Mouse (Mus musculus) large intestine, adult 2 months (tissue): Measurements from ENCODE around the gene Gm20388. TPM values are rescaled to one million over a fixed set of nuclear protein-coding genes. Genes with fewer than 3 reads are reported as not detected.

Experiments used
- DNase-seq: peaks from one replicate; pipeline ENCODE4 v3.0.0-alpha.2; 2012; ENCODE audit warnings: low read depth, low spot score
- WGBS: fragments of 180-500 bp; shearing (Covaris S2); methylation state at CpG from one replicate; pipeline ENCODE4 v1.1.7; 2018; 5-methylcytosine and 5-hydroxymethylcytosine counted together
- polyA plus RNA-seq: library from polyadenylated mRNA; depleted of rRNA; stranded (reverse); fragments of >200 nt; gene quantifications from 2 replicates; pipeline ENCODE4 v1.2.3, GENCODE M21; 2012

Gene Gm20388
- polyA plus RNA-seq, 1 experiment = 31.5 TPM

GRCm38 (mm10) chr8:120828279-120828678, 917.6 kb downstream of the Gm20388 start:
- no peak for DNase-seq
- 21% methylated on average over 14 of the region's 14 CpGs for WGBS

DNA sequence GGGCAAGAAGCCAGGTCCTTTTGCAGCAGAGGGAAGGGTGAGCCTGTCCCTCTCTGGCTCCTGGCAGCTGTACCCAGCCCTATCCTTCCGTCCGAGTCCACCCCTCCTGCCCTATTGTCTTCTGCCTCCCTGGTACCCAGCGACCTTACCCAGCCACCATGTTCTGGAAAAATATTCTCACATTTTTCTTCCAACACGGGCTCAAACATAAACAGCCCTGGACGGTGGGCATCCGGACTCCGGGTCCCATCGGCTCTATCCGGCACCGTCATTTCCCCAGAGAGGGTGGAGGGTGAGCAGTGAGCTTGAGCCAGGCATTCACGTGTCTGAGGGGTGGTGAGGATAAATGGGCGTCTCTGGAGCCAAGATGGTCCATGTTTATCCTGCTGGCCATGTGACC, 920.0 kb downstream of the Gm20388 start:
- DNase-seq = no peak

DNA sequence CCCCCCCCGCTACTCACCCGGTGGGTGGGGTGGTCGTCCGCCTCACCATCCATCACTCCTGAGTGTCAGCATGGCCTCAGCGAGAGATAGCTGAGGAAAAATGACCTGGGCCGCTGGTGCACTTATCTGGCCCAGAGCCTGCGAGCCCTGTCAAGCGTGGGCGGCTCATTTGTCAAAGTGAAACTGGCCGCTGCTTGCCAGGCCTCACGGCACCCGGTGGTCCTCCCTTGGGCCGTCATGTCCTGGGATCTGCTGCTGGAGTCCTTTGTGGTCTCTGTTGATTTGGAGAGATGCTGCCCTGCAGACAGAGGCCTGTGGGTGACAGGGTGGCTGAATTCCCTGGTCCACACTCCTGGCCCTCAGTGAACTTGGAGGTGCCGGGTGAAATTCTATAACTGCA, 921.4 kb downstream of the Gm20388 start:
- WGBS = 13% methylated on average over 14 of the region's 14 CpGs
- no peak for DNase-seq

More for the DNA sequence above, 920.0 kb downstream of the Gm20388 start:
- 67% methylated on average over 12 of the region's 12 CpGs for WGBS

DNA sequence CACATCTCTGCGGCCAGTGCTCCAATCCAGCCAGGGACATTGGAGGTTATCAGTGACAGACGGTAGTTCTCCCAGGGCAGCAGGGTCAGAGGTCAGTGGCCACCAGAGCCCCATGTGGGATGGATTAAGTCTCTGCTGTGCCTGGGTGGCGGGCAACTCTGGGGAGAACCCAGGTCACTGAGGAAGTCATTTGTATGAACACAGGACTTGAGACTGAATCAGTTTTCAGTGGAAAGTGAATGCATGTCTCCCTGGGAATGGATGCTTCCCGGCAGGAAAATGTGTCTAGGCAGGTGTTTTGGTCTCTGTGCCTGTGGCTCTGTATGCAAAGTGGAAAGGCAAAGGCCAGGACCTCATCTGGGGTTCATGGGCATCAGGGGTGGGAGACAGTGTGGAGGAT, 922.6 kb downstream of the Gm20388 start:
- DNase-seq = no peak
- 64% methylated on average over 4 of the region's 4 CpGs for WGBS

DNA sequence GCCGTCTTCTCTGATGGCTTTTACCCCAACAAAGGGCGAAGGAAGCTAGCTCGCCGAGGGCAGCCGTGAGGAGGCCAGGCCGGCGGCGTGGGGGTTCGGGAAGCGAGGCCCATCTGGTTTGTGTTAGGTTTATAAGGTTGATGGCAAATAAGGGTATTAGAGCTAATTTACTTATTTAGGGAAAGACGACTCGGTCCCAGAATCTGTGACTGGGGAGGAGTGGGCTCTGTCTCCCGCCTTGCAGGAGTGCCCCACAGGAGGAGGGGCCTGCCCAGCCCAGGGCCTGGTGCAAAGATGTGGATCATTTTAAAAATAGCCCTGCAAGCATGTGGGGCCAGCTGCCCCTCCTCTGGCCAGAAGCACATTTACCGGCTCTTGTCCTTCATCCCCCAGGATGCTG, 928.4 kb downstream of the Gm20388 start:
- WGBS = 80% methylated on average over 14 of the region's 14 CpGs
- no peak for DNase-seq

DNA sequence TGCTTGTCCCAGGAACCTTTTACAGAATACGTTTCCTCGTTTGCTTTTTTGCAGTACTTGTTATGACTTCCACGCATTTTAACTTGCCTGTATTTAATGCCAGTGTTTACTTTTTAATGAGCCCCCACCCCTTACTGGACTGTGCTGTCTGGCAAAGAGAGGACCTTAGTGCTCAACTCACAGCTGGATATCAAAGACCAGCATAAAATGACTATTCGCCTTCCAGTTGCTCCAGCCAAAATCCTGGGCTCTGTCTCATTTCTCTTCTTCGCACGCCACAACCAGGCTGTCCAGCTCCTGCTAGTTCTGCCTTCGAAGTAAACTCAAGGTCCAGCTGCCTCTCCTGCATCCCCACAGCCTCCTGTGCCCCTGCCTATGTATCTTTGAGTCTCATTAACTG, 932.4 kb downstream of the Gm20388 start:
- 38% methylated on average over 7 of the region's 7 CpGs for WGBS
- DNase-seq = no peak

- no peak for DNase-seq
- 84% methylated on average over 5 of the region's 5 CpGs for WGBS
Observed at GRCm38 (mm10) chr8:120846018-120846417, 935.4 kb downstream of the Gm20388 start.

GRCm38 (mm10) chr8:120847279-120847678, 936.6 kb downstream of the Gm20388 start:
- WGBS = 9% methylated on average over 4 of the region's 4 CpGs
- no peak for DNase-seq

- WGBS = 9% methylated on average over 13 of the region's 14 CpGs
- no peak for DNase-seq
Observed at GRCm38 (mm10) chr8:120847735-120848134, 937.1 kb downstream of the Gm20388 start.

- no peak for DNase-seq
- WGBS = 57% methylated on average over 4 of the region's 4 CpGs
Observed at GRCm38 (mm10) chr8:120848434-120848833, 937.8 kb downstream of the Gm20388 start.

DNA sequence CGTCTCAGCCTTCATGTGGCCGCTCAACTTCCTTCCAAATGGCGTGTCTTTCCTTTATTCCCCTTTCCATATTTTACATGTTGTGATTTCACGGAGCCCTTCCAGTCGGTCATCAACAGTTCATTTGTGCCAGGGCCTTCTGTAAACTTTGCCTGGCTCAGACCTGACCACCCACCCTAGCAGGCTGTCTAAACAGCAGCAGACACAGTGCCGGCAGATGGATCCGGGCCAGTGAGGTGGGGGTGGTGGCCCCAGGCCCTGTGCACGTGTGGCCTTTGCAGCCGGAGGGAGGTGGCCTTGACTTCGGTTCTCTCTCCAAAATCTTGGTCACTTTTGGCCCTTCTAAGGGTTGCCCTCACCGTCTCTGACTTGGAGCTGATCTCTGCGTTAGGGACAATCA, 940.8 kb downstream of the Gm20388 start:
- WGBS = 84% methylated on average over 12 of the region's 12 CpGs
- no peak for DNase-seq

GRCm38 (mm10) chr8:120859881-120860280, 949.2 kb downstream of the Gm20388 start:
- no peak for DNase-seq
- 77% methylated on average over 14 of the region's 14 CpGs for WGBS

- 58% methylated on average over 24 of the region's 24 CpGs for WGBS
- no peak for DNase-seq
Observed at GRCm38 (mm10) chr8:120860423-120861126, 949.9 kb downstream of the Gm20388 start.

DNA sequence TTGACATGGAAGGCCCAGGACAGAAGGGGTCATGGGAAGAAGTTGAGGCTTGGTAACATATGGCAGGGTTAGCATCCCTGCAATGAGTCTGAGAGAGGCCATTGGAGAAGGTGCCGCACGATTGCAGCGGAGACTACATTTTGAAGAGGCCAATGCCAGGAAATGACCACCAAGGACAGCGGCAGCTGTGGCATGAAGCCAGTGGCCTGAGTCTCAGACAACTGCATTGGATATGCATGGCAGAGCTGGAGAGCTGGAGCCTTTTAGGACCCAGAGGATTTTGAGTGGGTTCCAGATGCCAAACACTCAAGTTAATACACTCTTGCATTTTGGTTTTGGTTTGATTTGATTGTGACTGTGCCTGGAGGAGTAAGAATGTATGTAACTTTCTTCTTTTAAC, 953.0 kb downstream of the Gm20388 start:
- WGBS = 79% methylated on average over 4 of the region's 4 CpGs
- DNase-seq = no peak

DNA sequence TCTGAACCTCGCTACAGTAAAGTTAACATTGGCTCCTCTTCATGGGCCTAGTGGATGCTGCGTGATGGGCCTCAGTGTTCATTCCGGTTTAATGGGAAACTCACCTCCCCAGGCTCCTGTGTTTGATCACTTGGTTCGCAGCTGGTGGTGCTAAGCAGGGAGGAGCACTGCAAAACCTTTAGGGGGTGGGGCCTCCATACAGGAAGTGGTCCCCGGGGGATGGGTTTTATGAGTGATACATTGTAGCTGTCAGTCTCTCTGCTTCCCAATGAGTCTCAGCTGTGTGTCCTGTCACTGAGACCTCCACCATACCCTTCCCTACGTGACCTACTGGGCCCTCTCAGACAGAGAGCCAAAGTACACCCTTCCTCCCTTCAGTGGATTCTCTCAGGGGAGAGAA, 956.7 kb downstream of the Gm20388 start:
- WGBS = 42% methylated on average over 6 of the region's 6 CpGs
- DNase-seq = no peak

GRCm38 (mm10) chr8:120872661-120873060, 962.0 kb downstream of the Gm20388 start:
- no peak for DNase-seq
- WGBS = 88% methylated on average over 6 of the region's 6 CpGs

DNA sequence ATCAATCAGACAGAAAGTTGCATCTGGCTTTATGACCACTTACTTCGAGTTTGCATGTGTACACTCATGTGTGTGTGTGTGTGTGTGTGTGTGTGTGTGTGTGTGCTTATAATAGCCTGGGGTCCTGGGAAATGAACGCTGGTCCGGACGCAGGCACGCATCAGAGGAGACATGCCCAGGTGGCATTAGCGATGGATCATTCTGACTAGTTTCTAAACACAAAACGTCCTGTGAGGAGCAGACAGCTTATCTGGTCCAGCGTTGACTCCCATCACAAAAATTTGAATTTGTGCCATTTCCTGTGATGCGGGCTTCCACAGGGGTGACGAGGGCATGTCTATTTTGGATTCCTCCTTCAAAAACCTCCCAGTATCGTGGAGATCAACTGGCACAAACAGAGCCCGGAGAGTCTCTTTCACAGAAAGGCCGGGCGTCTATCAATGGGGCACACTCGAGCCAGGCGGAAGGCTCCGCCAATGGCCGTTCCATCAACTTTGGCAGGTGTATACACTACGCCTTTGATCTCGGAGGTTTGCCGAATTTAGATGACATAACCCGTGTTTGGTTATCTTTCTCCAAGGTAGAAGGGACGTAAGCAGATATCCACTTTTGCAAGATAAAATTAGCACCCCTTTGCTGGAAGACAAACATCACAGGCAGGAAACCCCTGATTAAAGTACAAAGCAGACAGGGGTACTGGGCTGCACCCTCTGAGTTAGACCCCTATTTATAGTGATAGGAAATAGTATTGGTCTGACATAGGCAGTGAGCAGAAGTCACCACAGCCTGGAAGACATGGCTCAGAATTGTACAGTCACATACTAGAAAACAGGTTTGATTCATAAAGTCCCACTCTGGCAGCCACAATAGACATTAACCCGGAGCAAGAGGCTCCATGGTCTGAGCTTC, 965.6 kb downstream of the Gm20388 start:
- no peak for DNase-seq
- WGBS = 67% methylated on average over 24 of the region's 24 CpGs

DNA sequence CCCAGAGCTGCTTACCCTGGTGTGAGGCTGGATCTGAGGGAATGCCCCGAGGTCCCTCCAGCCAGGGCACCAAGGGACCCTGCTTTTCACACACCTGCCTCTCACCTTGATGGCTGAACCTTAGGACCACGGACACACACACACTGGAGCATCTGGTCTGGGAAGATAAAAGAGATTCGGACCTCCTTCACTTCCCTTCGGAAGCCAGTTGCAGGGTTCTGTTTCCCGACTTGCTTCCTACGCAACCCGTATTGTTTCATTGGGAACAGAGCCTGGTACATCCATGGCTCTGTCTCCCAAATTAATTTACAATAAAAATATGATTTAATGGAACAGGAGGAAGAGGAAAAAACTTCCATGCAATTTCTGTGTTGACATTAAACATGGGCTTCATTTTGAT, 966.4 kb downstream of the Gm20388 start:
- 75% methylated on average over 7 of the region's 7 CpGs for WGBS
- DNase-seq = no peak

DNA sequence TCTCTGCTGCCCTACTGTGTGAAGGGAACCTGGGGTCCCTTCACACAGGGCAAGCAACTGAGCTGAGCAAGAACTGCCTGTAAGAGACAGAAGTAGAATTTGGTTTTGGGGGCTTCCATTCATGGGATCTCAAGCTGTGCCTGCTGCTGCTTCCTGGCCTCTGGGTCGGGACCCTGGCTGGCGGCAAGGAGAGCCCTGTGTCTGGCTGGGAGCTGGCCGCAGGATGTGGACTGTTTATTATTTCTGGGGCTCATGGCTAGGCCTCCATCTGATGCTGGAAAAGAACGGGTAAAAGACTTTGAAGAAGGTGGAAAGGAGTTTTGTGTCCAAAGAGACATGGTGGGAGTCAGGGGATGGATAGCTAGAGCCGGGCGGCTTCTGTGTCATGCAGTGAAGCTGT, 969.3 kb downstream of the Gm20388 start:
- WGBS = 68% methylated on average over 6 of the region's 6 CpGs
- no peak for DNase-seq

GRCm38 (mm10) chr8:120881634-120882033, 971.0 kb downstream of the Gm20388 start:
- 67% methylated on average over 10 of the region's 10 CpGs for WGBS
- DNase-seq = no peak

DNA sequence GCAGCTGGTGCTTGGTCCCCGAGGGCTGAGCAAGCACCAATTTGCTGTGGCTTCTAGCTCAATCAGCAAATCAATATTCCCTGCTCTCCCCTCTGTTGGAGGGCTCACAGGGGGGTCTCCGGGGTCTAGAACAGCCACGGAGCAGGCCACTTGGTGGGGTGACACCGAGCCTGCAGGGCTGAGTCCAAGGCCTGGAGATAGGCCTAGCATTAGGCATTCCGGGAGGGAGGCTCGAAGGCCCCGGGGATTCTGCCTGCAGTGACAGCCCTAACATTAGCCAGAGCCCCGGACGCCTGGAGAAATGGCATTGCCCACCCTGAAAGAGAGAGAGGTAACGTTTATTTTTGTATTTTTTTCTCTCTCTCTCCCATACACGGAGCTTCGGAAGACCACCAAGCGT, 972.0 kb downstream of the Gm20388 start:
- no peak for DNase-seq
- WGBS = 38% methylated on average over 13 of the region's 13 CpGs
